Mouse (Mus musculus) forebrain, embryonic 13.5 days (tissue): ENCODE measurements at regions not wholly inside any gene's neighbourhood (a gene's known extent, or its start where the extent isn't known, plus 50 kb on each side); places are given as distances from the start of the nearest gene placed in this dataset.

Experiments used
- ATAC-seq: fragments of 200-750 bp; cut with Nextera tagmentation; 2 replicates; pipeline ENCODE4 v1.8.0; 2017
- H3K27ac ChIP-seq: fragments of 300-500 bp; sonication (generic); 2 replicates; pipeline ENCODE4 v1.5.1; 2015; ENCODE audit warnings: inconsistent platforms, mild to moderate bottlenecking, moderate library complexity
- H3K27me3 ChIP-seq: fragments of 300-500 bp; sonication (generic); 2 replicates; pipeline ENCODE4 v1.6.1; 2015; ENCODE audit warnings: mild to moderate bottlenecking, inconsistent platforms
- H3K36me3 ChIP-seq: fragments of 300-500 bp; sonication (generic); 2 replicates; pipeline ENCODE4 v1.6.1; 2015; ENCODE audit warnings: mild to moderate bottlenecking, inconsistent platforms; ENCODE audit not compliant: poor library complexity, severe bottlenecking
- H3K4me1 ChIP-seq: fragments of 300-500 bp; sonication (generic); 2 replicates; pipeline ENCODE4 v1.6.1; 2015; ENCODE audit warnings: inconsistent platforms
- H3K4me2 ChIP-seq: fragments of 300-500 bp; sonication (generic); 2 replicates; pipeline ENCODE4 v1.6.1; 2015; ENCODE audit warnings: inconsistent platforms, mild to moderate bottlenecking, moderate library complexity
- H3K4me3 ChIP-seq: fragments of 300-500 bp; sonication (generic); 2 replicates; pipeline ENCODE4 v1.5.1; 2015; ENCODE audit warnings: mild to moderate bottlenecking, inconsistent platforms
- H3K9ac ChIP-seq: fragments of 300-500 bp; sonication (generic); 2 replicates; pipeline ENCODE4 v1.6.1; 2015; ENCODE audit warnings: mild to moderate bottlenecking, inconsistent platforms
- H3K9me3 ChIP-seq: fragments of 300-500 bp; sonication (generic); replicated peaks from 2 replicates; pipeline ENCODE4 v1.6.1; 2016; ENCODE audit warnings: inconsistent platforms
- WGBS: fragments of 180-500 bp; shearing (Covaris S2); methylation state at CpG from one replicate; pipeline ENCODE4 v1.1.7; 2015; 5-methylcytosine and 5-hydroxymethylcytosine counted together

GRCm38 (mm10) chr16:76545942-76546341 is 172.3 kb upstream of the Nrip1 start:
- 88% methylated on average over 2 of the region's 2 CpGs for WGBS
- no peak overlapping the region for H3K4me3 ChIP-seq
- no peaks in the 10 kb centered on the region for H3K9me3 ChIP-seq
- H3K4me1 ChIP-seq: 0 out of 2 replicates have a peak, but pooled peaks cover 2% of the 10 kb centered on the region
- H3K4me2 ChIP-seq: no peak overlapping the region
- H3K9ac ChIP-seq: no peak overlapping the region
- no peaks in the 10 kb centered on the region for H3K27me3 ChIP-seq
- no peaks in the 10 kb centered on the region for H3K36me3 ChIP-seq
- ATAC-seq: no peak
- H3K27ac ChIP-seq: no peak overlapping the region

GRCm38 (mm10) chr16:76544972-76545371 is 171.3 kb upstream of the Nrip1 start:
- Histone ChIP-seq H3K4me3 (no peak overlapping the region), H3K27ac (no peak overlapping the region), H3K4me2 (no peak overlapping the region), H3K36me3 (no peaks in the 10 kb centered on the region), H3K9ac (no peak overlapping the region), H3K4me1 (peaks cover 10% of the 10 kb centered on the region), H3K27me3 (no peaks in the 10 kb centered on the region), H3K9me3 (no peaks in the 10 kb centered on the region)
- WGBS: 89% methylated on average over 4 of the region's 4 CpGs
- no peak for ATAC-seq

DNA sequence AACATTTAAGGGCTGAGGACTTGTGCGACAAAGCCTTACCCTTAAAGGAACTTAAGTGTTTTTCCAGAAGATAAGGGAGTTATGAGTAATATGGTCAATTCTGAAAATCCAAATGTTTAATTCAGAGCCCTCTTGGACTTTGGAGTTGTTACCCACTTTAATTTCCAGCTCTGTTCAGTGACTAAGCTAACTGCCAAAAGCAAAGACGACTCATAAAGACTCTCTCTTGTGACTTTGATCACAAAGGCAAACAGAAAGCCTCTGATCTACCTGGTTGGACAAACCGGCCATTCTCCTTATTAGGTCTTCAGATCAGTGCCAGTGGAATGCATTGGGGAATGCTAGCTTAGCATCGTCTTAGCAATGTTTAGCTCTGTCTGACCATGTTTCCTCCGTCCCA is 167.3 kb upstream of the Nrip1 start:
- no peak overlapping the region for H3K4me2 ChIP-seq

DNA sequence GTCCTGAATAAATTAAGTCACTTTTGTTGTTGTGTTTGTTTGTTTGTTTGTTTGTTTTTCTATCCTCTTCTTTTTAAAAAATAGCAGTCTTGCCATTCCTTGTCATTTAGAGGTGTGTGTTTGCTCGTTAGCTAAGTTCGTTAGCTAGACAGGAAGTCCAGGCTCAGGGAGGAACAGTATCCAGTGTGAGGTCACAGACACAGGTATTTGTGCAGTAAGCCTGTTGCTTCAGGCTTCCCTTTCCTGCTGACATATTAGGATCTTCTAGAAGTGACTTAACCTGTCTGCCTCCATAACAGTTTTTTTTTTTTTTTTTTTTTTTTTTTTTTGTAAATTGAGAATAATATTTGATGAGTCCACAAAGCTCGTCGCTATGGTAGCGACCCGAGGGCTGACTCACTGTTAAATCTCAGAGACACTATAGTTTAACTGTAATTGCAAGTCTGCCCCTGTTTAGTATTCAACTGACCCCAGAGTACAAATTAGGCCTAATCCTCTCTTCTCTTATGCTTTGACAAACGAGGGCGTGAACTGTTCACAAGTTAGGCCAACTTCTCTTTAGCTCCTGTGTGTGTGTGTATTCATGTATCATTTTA is 166.8 kb upstream of the Nrip1 start:
- Histone ChIP-seq H3K36me3 (no peaks in the 10 kb centered on the region), H3K4me3 (no peak overlapping the region), H3K27ac (no peak overlapping the region), H3K27me3 (no peaks in the 10 kb centered on the region), H3K4me1 (peaks cover 16% of the 10 kb centered on the region), H3K9me3 (no peaks in the 10 kb centered on the region), H3K9ac (no peak overlapping the region), H3K4me2 (no peak overlapping the region)
- 0 out of 2 replicates have a peak, but pooled peaks have one; percentile 48 for ATAC-seq
- 20% methylated on average over 8 of the region's 8 CpGs for WGBS

More for the DNA sequence above, 167.3 kb upstream of the Nrip1 start:
- H3K36me3 ChIP-seq: no peaks in the 10 kb centered on the region
- no peak overlapping the region for H3K27ac ChIP-seq
- H3K27me3 ChIP-seq: no peaks in the 10 kb centered on the region
- H3K9me3 ChIP-seq: no peaks in the 10 kb centered on the region
- no peak overlapping the region for H3K9ac ChIP-seq
- H3K4me3 ChIP-seq: no peak overlapping the region
- ATAC-seq: no peak
- WGBS: 27% methylated on average over 5 of the region's 5 CpGs
- H3K4me1 ChIP-seq: peaks cover 16% of the 10 kb centered on the region

GRCm38 (mm10) chr16:76539669-76540068 is 166.0 kb upstream of the Nrip1 start:
- peak; percentile 82; the same call in 1 of the 2 replicates for ATAC-seq
- Histone ChIP-seq H3K27ac (no peak overlapping the region), H3K4me3 (no peak overlapping the region), H3K27me3 (no peaks in the 10 kb centered on the region), H3K9me3 (no peaks in the 10 kb centered on the region), H3K4me1 (peaks cover 16% of the 10 kb centered on the region), H3K9ac (no peak overlapping the region), H3K36me3 (no peaks in the 10 kb centered on the region), H3K4me2 (no peak overlapping the region)
- WGBS: 2% methylated on average over 6 of the region's 6 CpGs

DNA sequence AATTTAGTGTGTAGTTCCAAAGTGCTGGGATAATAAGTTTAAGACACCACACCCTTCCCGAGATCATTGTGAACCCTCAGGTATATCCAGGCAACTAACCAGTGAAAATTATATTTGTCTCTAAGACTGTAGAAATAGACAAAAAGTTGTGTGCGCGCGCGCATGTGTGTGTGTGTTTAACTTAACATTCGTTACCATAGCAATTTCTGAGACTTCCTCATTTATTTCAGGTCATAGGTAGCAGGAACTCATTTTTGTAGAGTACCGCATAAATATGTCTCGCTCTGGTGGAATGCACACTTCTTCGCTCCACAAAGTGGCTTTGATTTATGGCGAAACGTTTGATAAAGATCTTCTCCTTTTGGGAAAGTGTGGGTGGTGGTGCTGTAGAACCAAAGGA is 164.2 kb upstream of the Nrip1 start:
- Histone ChIP-seq H3K4me3 (no peak overlapping the region), H3K9ac (no peak overlapping the region), H3K27me3 (no peaks in the 10 kb centered on the region), H3K27ac (no peak overlapping the region), H3K9me3 (no peaks in the 10 kb centered on the region), H3K4me1 (peaks cover 16% of the 10 kb centered on the region), H3K4me2 (no peak overlapping the region), H3K36me3 (no peaks in the 10 kb centered on the region)
- WGBS: 96% methylated on average over 11 of the region's 11 CpGs
- ATAC-seq: no peak

- no peaks in the 10 kb centered on the region for H3K27me3 ChIP-seq
- H3K4me2 ChIP-seq: no peak overlapping the region
- H3K4me1 ChIP-seq: no peaks in the 10 kb centered on the region
- ATAC-seq: no peak
- WGBS: 93% methylated on average over 8 of the region's 8 CpGs
- no peaks in the 10 kb centered on the region for H3K9me3 ChIP-seq
- H3K4me3 ChIP-seq: no peak overlapping the region
- no peaks in the 10 kb centered on the region for H3K36me3 ChIP-seq
- no peak overlapping the region for H3K9ac ChIP-seq
- no peak overlapping the region for H3K27ac ChIP-seq
Observed at GRCm38 (mm10) chr16:76532928-76533217, 159.2 kb upstream of the Nrip1 start.

GRCm38 (mm10) chr16:76532142-76532927 is 158.7 kb upstream of the Nrip1 start:
- Histone ChIP-seq H3K4me2 (no peak overlapping the region), H3K9me3 (no peaks in the 10 kb centered on the region), H3K4me3 (no peak overlapping the region), H3K36me3 (no peaks in the 10 kb centered on the region), H3K9ac (no peak overlapping the region), H3K4me1 (no peaks in the 10 kb centered on the region), H3K27me3 (no peaks in the 10 kb centered on the region), H3K27ac (no peak overlapping the region)
- 82% methylated on average over 19 of the region's 19 CpGs for WGBS
- ATAC-seq: no peak

GRCm38 (mm10) chr16:76530886-76531285 is 157.3 kb upstream of the Nrip1 start:
- H3K9ac ChIP-seq: no peak overlapping the region
- no peaks in the 10 kb centered on the region for H3K36me3 ChIP-seq
- no peaks in the 10 kb centered on the region for H3K4me1 ChIP-seq
- H3K27ac ChIP-seq: no peak overlapping the region
- H3K4me2 ChIP-seq: no peak overlapping the region
- H3K27me3 ChIP-seq: no peaks in the 10 kb centered on the region
- no peaks in the 10 kb centered on the region for H3K9me3 ChIP-seq
- no peak for ATAC-seq
- WGBS: 91% methylated on average over 3 of the region's 3 CpGs
- H3K4me3 ChIP-seq: no peak overlapping the region

DNA sequence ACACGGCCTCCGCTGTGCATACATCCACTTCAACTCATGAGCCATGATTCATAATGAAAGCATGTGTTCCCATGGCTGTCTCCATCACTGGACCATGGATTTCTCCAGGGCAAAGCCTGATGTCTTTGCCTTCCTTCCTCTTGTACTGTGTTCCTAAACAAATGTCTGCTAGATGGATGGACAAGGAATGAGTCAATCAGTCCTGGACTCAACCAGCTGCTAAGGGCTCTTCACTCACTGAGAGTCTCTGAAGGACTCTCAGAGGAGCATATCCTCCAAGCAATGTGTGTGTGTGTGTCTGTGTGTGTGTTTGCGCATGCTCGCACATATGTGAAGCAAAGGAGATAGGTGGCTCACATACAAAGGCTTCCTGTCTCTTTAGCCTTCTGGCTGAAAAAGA is 156.0 kb upstream of the Nrip1 start:
- Histone ChIP-seq H3K9me3 (no peaks in the 10 kb centered on the region), H3K36me3 (no peaks in the 10 kb centered on the region)
- 99% methylated on average over 4 of the region's 4 CpGs for WGBS

GRCm38 (mm10) chr16:76527106-76527949 is 153.7 kb upstream of the Nrip1 start:
- no peaks in the 10 kb centered on the region for H3K9me3 ChIP-seq
- ATAC-seq: no peak
- no peak overlapping the region for H3K4me2 ChIP-seq
- no peak overlapping the region for H3K9ac ChIP-seq
- no peak overlapping the region for H3K4me3 ChIP-seq
- H3K4me1 ChIP-seq: no peaks in the 10 kb centered on the region
- H3K36me3 ChIP-seq: no peaks in the 10 kb centered on the region
- no peak overlapping the region for H3K27ac ChIP-seq
- no peaks in the 10 kb centered on the region for H3K27me3 ChIP-seq
- WGBS: 93% methylated on average over 6 of the region's 6 CpGs

More for the DNA sequence above, 156.0 kb upstream of the Nrip1 start:
- Histone ChIP-seq H3K4me2 (no peak overlapping the region), H3K27ac (no peak overlapping the region), H3K4me1 (no peaks in the 10 kb centered on the region), H3K4me3 (no peak overlapping the region), H3K9ac (no peak overlapping the region), H3K27me3 (no peaks in the 10 kb centered on the region)
- no peak for ATAC-seq

GRCm38 (mm10) chr16:76525563-76525962 is 151.9 kb upstream of the Nrip1 start:
- Histone ChIP-seq H3K4me3 (no peak overlapping the region), H3K4me1 (no peaks in the 10 kb centered on the region), H3K36me3 (no peaks in the 10 kb centered on the region), H3K4me2 (no peak overlapping the region), H3K9ac (no peak overlapping the region), H3K9me3 (no peaks in the 10 kb centered on the region), H3K27me3 (no peaks in the 10 kb centered on the region), H3K27ac (no peak overlapping the region)
- 90% methylated on average over 5 of the region's 5 CpGs for WGBS
- ATAC-seq: no peak
